Mouse (Mus musculus): Measurements from ENCODE around the gene Gm8298. TPM values are rescaled to one million over a fixed set of nuclear protein-coding genes. Genes with fewer than 3 reads are reported as not detected.

The Gm8298 gene
- not detected in 2 replicates for polyA plus RNA-seq (2012; rRNA removed)

GRCm38 (mm10) chr3:59860751-59861150, at the start of gene Gm8298:
Gm8298 (plus strand) TSS chr3:59861051.

GRCm38 (mm10) chr3:59924914-59925313, 64.1 kb downstream of the Gm8298 start, which contains the start of gene C130079G13Rik:
C130079G13Rik (plus strand) TSS chr3:59925214.

Other genes starting within 250 kb of the Gm8298 start
- gene Gm5538, start 131.3 kb upstream of the Gm8298 start, polyA plus RNA-seq (2012; rRNA removed), result not detected in 2 replicates
- not detected in 2 replicates for gene C130079G13Rik, start 64.2 kb downstream of the Gm8298 start, polyA plus RNA-seq (2012; rRNA removed)
- gene Aadacl2, start 145.7 kb downstream of the Gm8298 start, polyA plus RNA-seq (2012; rRNA removed), result not detected in 2 replicates
- 0.04 TPM in 1 of 2 replicates, not detected in the other for gene Aadac, start 164.7 kb downstream of the Gm8298 start, polyA plus RNA-seq (2012; rRNA removed)
- 0.08 TPM in 1 of 2 replicates, not detected in the other for gene Sucnr1, start 220.8 kb downstream of the Gm8298 start, polyA plus RNA-seq (2012; rRNA removed)

Data from central nervous system, embryonic 18 days (tissue).